Mouse (Mus musculus) frontal cortex, postnatal 14 days (tissue): ENCODE measurements around the gene Aatf.

Experiments used
- DNase-seq, 2 experiments: peaks; one replicate each; pipeline ENCODE4 v3.0.0; 2022; ENCODE audit warnings: low spot score in 2 of 2

Gene Aatf

GRCm38 (mm10) chr11:84375951-84376496 is 137.3 kb downstream of the Aatf start:
- DNase-seq = no peak

GRCm38 (mm10) chr11:84373122-84373521 is 140.2 kb downstream of the Aatf start:
- no peak for DNase-seq
